Mouse (Mus musculus): ENCODE data around the gene Lrrc74b.

Gene Lrrc74b

GRCm38 (mm10) chr16:17496499-17497305, 64.3 kb downstream of the Lrrc74b start:
- peak; percentile 44 for DNase-seq (ENCODE audit: low spot score)

All from ovary, adult 18-20 months (tissue).